ENCODE assay signal across 22 mouse cellular contexts in the genomic region with DNA sequence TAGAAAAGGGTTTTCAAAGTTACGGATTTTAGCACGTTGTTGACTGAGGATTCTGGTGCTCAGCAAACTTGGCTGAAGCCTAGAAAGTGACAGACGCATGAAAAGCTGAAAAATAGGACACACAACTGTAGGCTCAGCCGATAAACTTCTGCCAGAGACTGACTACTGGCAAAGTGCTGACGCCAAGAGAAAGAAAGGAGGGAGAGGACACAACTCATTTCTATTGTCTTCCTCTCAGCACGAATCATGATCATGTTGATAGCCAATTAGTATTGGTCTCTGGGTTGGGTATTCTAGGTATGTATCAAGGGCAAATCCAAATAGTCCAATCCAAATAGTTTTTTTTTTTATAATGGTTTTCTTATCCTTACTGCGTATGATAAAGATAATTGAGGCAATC.
DNase-seq lines count a peak whose midpoint lies in the region; ATAC-seq lines count a peak whose summit lies in the region.
"Had no signal": no experiment of that assay in that cellular context is flagged by ENCODE, and none has a peak within 500 bp of the region (broad histone marks: within the 10 kb centered on the region; RNA-seq: fewer than 3 reads in every experiment).

No protein-coding gene starts in this region.

- H3K9ac ChIP-seq in hindbrain, embryonic 12.5 days: no peak overlapping the region
- H3K9ac ChIP-seq: embryonic facial prominence, embryonic 12.5 days; forebrain, embryonic 13.5 days; forebrain, embryonic 15.5 days; forebrain, postnatal 0 days had no signal

- H3K4me2 ChIP-seq in hindbrain, embryonic 12.5 days (replicated peaks): no peak overlapping the region
- H3K4me2 ChIP-seq: embryonic facial prominence, embryonic 12.5 days; forebrain, embryonic 13.5 days; forebrain, embryonic 15.5 days had no signal

- H3K27ac ChIP-seq in hindbrain, embryonic 12.5 days: no peak overlapping the region
- H3K27ac ChIP-seq: embryonic facial prominence, embryonic 10.5 days; embryonic facial prominence, embryonic 12.5 days; forebrain, embryonic 13.5 days; forebrain, embryonic 15.5 days had no signal

- H3K4me1 ChIP-seq in hindbrain, embryonic 12.5 days: no peaks in the 10 kb centered on the region
- H3K4me1 ChIP-seq: embryonic facial prominence, embryonic 10.5 days; embryonic facial prominence, embryonic 12.5 days; forebrain, embryonic 13.5 days; forebrain, embryonic 15.5 days had no signal

- H3K36me3 ChIP-seq in hindbrain, embryonic 12.5 days: no peaks in the 10 kb centered on the region
- H3K36me3 ChIP-seq: embryonic facial prominence, embryonic 10.5 days; embryonic facial prominence, embryonic 12.5 days; forebrain, embryonic 15.5 days; G1E had no signal

- no peak overlapping the region for H3K4me3 ChIP-seq in hindbrain, embryonic 12.5 days
- H3K4me3 ChIP-seq: embryonic facial prominence, embryonic 10.5 days; embryonic facial prominence, embryonic 12.5 days; forebrain, embryonic 13.5 days; forebrain, embryonic 15.5 days had no signal

- DNase-seq in frontal cortex, postnatal 14 days (ENCODE audit: low spot score in 2 of 2): no peak
- DNase-seq in retina, embryonic 14.5 days (ENCODE audit: low spot score): peak; percentile 70
- DNase-seq in urinary bladder, postnatal 36 days (ENCODE audit: low spot score in 2 of 2): no peak
- DNase-seq: adrenal gland, adult 2 months; adrenal gland, postnatal 14 days; adrenal gland, postnatal 36 days; B cell, adult 2 months; cerebellum, adult 11 months; cerebellum, adult 18-20 months; cerebellum, adult 8-10 months; cerebellum, postnatal 10 days; cerebellum, postnatal 25 days; forebrain, postnatal 0 days had no signal

- 82% methylated on average over 7 of the region's 7 CpGs for WGBS in hindbrain, embryonic 12.5 days

- no peaks in the 10 kb centered on the region for H3K27me3 ChIP-seq in hindbrain, embryonic 12.5 days
- H3K27me3 ChIP-seq: CH12.LX; embryonic facial prominence, embryonic 12.5 days; forebrain, embryonic 13.5 days; forebrain, embryonic 15.5 days had no signal

- H3K9me3 ChIP-seq in hindbrain, embryonic 12.5 days (replicated peaks): no peaks in the 10 kb centered on the region
- H3K9me3 ChIP-seq: embryonic facial prominence, embryonic 10.5 days; embryonic facial prominence, embryonic 12.5 days; forebrain, embryonic 13.5 days; forebrain, embryonic 15.5 days had no signal

- peak; percentile 74 for ATAC-seq in frontal cortex, adult (ENCODE audit: low TSS enrichment)
- no peak for ATAC-seq in hindbrain, embryonic 12.5 days (ENCODE audit: low FRiP score)
- ATAC-seq: CD4-positive, CD25-positive, alpha-beta regulatory T cell, adult 4 months; forebrain, embryonic 13.5 days; forebrain, embryonic 15.5 days; forebrain, postnatal 0 days had no signal
